Mouse (Mus musculus) intestine, postnatal 0 days (tissue): ENCODE results near the gene Ube2t. TPM values are rescaled to one million over a fixed set of nuclear protein-coding genes. Genes with fewer than 3 reads are reported as not detected.

Experiments
- ATAC-seq: fragments of 200-750 bp; cut with Nextera tagmentation; 2 replicates; pipeline ENCODE4 v1.8.0; 2017; ENCODE audit warnings: mild to moderate bottlenecking, moderate TSS enrichment, moderate library complexity
- H3K27ac ChIP-seq: fragments of 300-500 bp; sonication (generic); 2 replicates; pipeline ENCODE4 v1.5.1; 2014; ENCODE audit warnings: mild to moderate bottlenecking, low read depth, low read length, moderate library complexity
- H3K27me3 ChIP-seq: fragments of 300-500 bp; sonication (generic); replicated peaks from 2 replicates; pipeline ENCODE4 v1.6.1; 2014; ENCODE audit warnings: low read length, mixed read lengths; ENCODE audit not compliant: control insufficient read depth, insufficient read depth
- H3K36me3 ChIP-seq: fragments of 300-500 bp; sonication (generic); 2 replicates; pipeline ENCODE4 v1.6.1; 2014; ENCODE audit warnings: mild to moderate bottlenecking, moderate library complexity; ENCODE audit not compliant: control insufficient read depth, insufficient read depth
- H3K4me1 ChIP-seq: fragments of 300-500 bp; sonication (generic); replicated peaks from 2 replicates; pipeline ENCODE4 v1.6.1; 2014; ENCODE audit warnings: antibody characterized with exemption, low read length, mixed read lengths; ENCODE audit not compliant: control insufficient read depth, insufficient read depth
- H3K4me2 ChIP-seq: fragments of 300-500 bp; sonication (generic); replicated peaks from 2 replicates; pipeline ENCODE4 v1.6.1; 2014; ENCODE audit warnings: low read depth, mild to moderate bottlenecking, moderate library complexity
- H3K4me3 ChIP-seq: fragments of 300-500 bp; sonication (generic); 2 replicates; pipeline ENCODE4 v1.5.1; 2014; ENCODE audit warnings: low read depth, low read length
- H3K9ac ChIP-seq: fragments of 300-500 bp; sonication (generic); 2 replicates; pipeline ENCODE4 v1.6.1; 2014; ENCODE audit warnings: mild to moderate bottlenecking, low read depth, low read length
- H3K9me3 ChIP-seq: fragments of 300-500 bp; sonication (generic); 2 replicates; pipeline ENCODE4 v1.6.1; 2016; ENCODE audit warnings: mixed run types; ENCODE audit not compliant: control insufficient read depth
- CTCF ChIP-seq: sonication (generic); IDR thresholded peaks from 2 replicates; pipeline ENCODE4 v1.5.1; 2016; ENCODE audit warnings: low read depth, mild to moderate bottlenecking, control low read depth, antibody characterized with exemption, moderate library complexity
- WGBS: fragments of 180-500 bp; shearing (Covaris S2); extraction: QIAGEN DNeasy Blood & Tissue Kit; methylation state at CpG from one replicate; pipeline ENCODE4 v1.1.7; 2014; 5-methylcytosine and 5-hydroxymethylcytosine counted together
- polyA plus RNA-seq: library from polyadenylated mRNA; unstranded; fragments of >200 nt; fragmentation: Nextera tagmentation; extraction: Ambion mirVana; gene quantifications from 2 replicates; pipeline ENCODE4 v1.2.1, GENCODE M21; 2015

Gene Ube2t
- polyA plus RNA-seq, 1 experiment from 2014 or later: 12.3 TPM

DNA sequence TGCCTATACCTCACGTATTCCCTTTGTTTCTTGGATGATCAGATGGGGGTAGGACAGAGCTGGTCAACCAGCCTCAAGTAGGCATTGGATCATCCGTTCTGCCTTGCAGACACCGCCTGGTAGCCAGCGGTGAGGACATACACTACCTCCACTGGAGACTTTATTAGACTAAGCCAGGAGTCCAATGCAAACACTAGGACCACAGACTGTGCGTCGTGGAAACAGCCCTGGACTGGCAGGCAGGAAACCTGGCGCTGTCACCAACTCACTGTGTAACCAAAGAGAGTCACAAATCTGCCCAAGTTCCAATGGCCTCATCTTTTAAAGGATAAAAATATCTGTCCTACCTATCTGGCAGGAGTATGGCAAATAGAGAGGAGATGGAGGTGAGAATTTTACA, 34.1 kb downstream of the Ube2t start:
- Histone ChIP-seq H3K9me3 (no peaks in the 10 kb centered on the region), H3K27me3 (no peaks in the 10 kb centered on the region), H3K4me3 (no peak overlapping the region), H3K36me3 (no peaks in the 10 kb centered on the region), H3K9ac (no peak overlapping the region), H3K4me1 (no peaks in the 10 kb centered on the region), H3K4me2 (no peak overlapping the region), H3K27ac (no peak overlapping the region)
- WGBS: 86% methylated on average over 7 of the region's 7 CpGs
- no peak for ATAC-seq
- no peak for TF ChIP-seq CTCF

DNA sequence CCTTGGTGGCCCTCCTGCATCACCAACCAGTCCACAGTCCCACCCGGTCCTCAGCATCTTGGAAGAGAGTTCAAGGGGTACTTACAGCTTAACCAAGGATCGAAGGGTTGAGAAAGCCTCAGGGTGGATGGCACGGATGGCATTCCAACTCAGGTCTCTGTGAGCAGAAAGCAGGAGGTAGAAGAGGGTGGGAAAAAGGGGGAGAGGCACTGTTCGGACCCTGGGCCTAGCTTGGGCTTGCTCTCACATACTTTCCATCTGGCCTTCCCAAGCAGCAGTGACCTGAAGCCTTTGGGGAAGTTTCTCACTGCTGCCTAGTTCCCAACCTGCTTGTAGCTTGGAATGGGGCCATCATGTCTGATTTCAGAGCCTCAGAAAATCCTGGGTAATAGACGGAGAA, 35.2 kb downstream of the Ube2t start:
- 74% methylated on average over 5 of the region's 5 CpGs for WGBS

GRCm38 (mm10) chr1:134998231-134998630, 35.9 kb downstream of the Ube2t start:
- WGBS: 85% methylated on average over 8 of the region's 8 CpGs
- no peak for TF ChIP-seq CTCF
- H3K36me3 ChIP-seq: no peaks in the 10 kb centered on the region
- no peaks in the 10 kb centered on the region for H3K4me1 ChIP-seq
- no peaks in the 10 kb centered on the region for H3K27me3 ChIP-seq
- H3K27ac ChIP-seq: no peak overlapping the region
- ATAC-seq: no peak
- H3K9ac ChIP-seq: no peak overlapping the region
- H3K4me2 ChIP-seq: no peak overlapping the region
- H3K9me3 ChIP-seq: no peaks in the 10 kb centered on the region
- H3K4me3 ChIP-seq: no peak overlapping the region

More for the DNA sequence above, 35.2 kb downstream of the Ube2t start:
- no peaks in the 10 kb centered on the region for H3K27me3 ChIP-seq
- H3K4me2 ChIP-seq: no peak overlapping the region
- H3K27ac ChIP-seq: no peak overlapping the region
- no peaks in the 10 kb centered on the region for H3K4me1 ChIP-seq
- no peak for ATAC-seq
- H3K9ac ChIP-seq: no peak overlapping the region
- H3K9me3 ChIP-seq: no peaks in the 10 kb centered on the region
- no peak for TF ChIP-seq CTCF
- no peak overlapping the region for H3K4me3 ChIP-seq
- H3K36me3 ChIP-seq: no peaks in the 10 kb centered on the region

DNA sequence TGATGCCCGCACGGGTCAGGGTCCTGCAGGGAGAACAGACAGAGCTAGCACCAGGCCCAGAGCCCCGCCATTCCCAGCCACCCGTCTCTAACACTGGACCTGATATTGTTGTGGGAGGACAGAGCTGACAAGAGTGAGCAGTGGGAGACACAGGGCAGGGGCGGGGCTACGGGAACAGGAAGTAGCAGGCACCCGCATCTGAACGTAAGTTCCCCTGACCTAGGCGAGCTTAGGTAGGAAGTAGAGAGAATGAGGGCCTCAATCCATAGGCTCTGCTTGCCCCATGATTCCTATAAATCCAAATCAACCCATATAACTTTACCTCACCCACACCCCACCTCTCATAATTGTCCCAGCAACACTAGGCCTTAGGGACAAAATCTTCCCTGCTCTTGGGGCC, 38.2 kb downstream of the Ube2t start:
- H3K27me3 ChIP-seq: no peaks in the 10 kb centered on the region
- no peaks in the 10 kb centered on the region for H3K36me3 ChIP-seq
- no peaks in the 10 kb centered on the region for H3K9me3 ChIP-seq
- H3K9ac ChIP-seq: no peak overlapping the region
- H3K4me2 ChIP-seq: no peak overlapping the region
- TF ChIP-seq CTCF: no peak
- no peaks in the 10 kb centered on the region for H3K4me1 ChIP-seq
- no peak overlapping the region for H3K27ac ChIP-seq
- ATAC-seq: no peak
- H3K4me3 ChIP-seq: no peak overlapping the region
- 79% methylated on average over 9 of the region's 9 CpGs for WGBS

- ATAC-seq: no peak
- H3K4me3 ChIP-seq: no peak overlapping the region
- H3K27me3 ChIP-seq: no peaks in the 10 kb centered on the region
- TF ChIP-seq CTCF: no peak
- no peaks in the 10 kb centered on the region for H3K36me3 ChIP-seq
- 59% methylated on average over 4 of the region's 4 CpGs for WGBS
- H3K27ac ChIP-seq: no peak overlapping the region
- H3K4me2 ChIP-seq: no peak overlapping the region
- no peaks in the 10 kb centered on the region for H3K4me1 ChIP-seq
- H3K9me3 ChIP-seq: no peaks in the 10 kb centered on the region
- H3K9ac ChIP-seq: no peak overlapping the region
These were observed 41.0 kb downstream of the Ube2t start for GRCm38 (mm10) chr1:135003346-135003745.

GRCm38 (mm10) chr1:135005696-135006095, 43.3 kb downstream of the Ube2t start:
- Histone ChIP-seq H3K9me3 (no peaks in the 10 kb centered on the region), H3K27me3 (no peaks in the 10 kb centered on the region), H3K4me1 (no peaks in the 10 kb centered on the region), H3K9ac (no peak overlapping the region), H3K4me3 (no peak overlapping the region), H3K4me2 (no peak overlapping the region), H3K36me3 (no peaks in the 10 kb centered on the region), H3K27ac (no peak overlapping the region)
- no peak for TF ChIP-seq CTCF
- 68% methylated on average over 7 of the region's 7 CpGs for WGBS
- ATAC-seq: no peak

DNA sequence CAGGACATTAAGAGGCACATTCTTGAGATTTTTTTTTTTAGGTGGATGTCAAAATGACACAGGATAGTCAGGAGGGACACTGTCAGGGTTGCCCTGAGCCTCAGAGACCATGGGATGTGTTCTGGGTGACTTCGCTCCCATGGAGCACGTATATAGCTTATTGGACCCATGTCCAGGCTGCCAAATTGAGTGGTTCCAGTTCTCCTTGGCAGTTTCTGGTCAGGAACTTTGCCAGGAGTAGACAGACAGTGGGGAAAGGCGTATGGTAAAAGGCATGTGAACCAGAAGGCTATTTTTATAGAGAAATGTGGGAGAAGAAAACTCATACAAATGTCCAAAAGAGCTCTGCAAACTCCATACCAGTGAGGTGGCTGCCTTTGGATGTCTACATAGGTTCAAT, 47.5 kb downstream of the Ube2t start:
- no peak for TF ChIP-seq CTCF
- Histone ChIP-seq H3K4me2 (no peak overlapping the region), H3K4me3 (no peak overlapping the region), H3K9ac (no peak overlapping the region), H3K36me3 (no peaks in the 10 kb centered on the region), H3K27me3 (no peaks in the 10 kb centered on the region), H3K27ac (no peak overlapping the region), H3K9me3 (no peaks in the 10 kb centered on the region), H3K4me1 (no peaks in the 10 kb centered on the region)
- WGBS: 80% methylated on average over 3 of the region's 3 CpGs
- no peak for ATAC-seq
